ENCODE assay signal across 12 mouse cellular contexts in the genomic region with DNA sequence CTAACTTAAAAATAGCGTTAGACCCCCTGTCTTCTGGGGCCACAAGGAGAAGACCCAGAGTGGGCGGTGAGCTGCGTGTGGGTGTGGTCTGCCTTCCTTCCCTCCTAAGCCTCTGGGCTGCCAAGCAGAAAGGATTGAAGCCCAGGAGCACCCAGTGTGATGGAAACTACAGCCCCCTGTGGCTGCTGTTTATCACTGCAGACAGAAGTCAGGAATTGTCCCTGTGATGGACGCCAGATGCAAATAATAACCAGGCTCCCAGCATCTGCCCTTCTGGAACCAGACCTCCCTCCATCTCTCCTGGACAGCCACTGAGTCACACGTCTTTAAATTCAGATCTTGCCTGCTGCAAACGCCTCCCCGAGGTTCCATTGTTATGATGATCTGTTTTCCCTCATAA.
A peak's percentile ranks its signal among the peaks of the same experiment; 100 is the strongest.
DNase-seq lines count a peak whose midpoint lies in the region; ATAC-seq lines count a peak whose summit lies in the region.
"Had no signal": no experiment of that assay in that cellular context is flagged by ENCODE, and none has a peak within 500 bp of the region (broad histone marks: within the 10 kb centered on the region; RNA-seq: fewer than 3 reads in every experiment).

No protein-coding gene starts in this region.

- no peaks in the 10 kb centered on the region for H3K27me3 ChIP-seq in kidney, embryonic 15.5 days
- H3K27me3 ChIP-seq: neural tube, embryonic 12.5 days had no signal

- H3K36me3 ChIP-seq in kidney, embryonic 15.5 days = 0 out of 2 replicates have a peak, but pooled peaks cover under 1% of the 10 kb centered on the region
- H3K36me3 ChIP-seq: neural tube, embryonic 12.5 days had no signal

- no peak for DNase-seq in kidney, postnatal 14 days
- DNase-seq in ES-CJ7 (ENCODE audit: low read depth, low spot score) (peak; percentile 66), WW6 (ENCODE audit: low read depth, low spot score) (peak; percentile 16)
- no peak for DNase-seq in left cerebral cortex, adult 8-10 months (ENCODE audit: low spot score in 2 of 2)
- DNase-seq in c-Kit-positive CD71-positive TER-119-positive erythroid progenitor cells, embryonic 14.5 days (ENCODE audit: low spot score) = no peak
- no peak for DNase-seq in gastrocnemius, postnatal 36 days

- no peak overlapping the region for H3K27ac ChIP-seq in kidney, embryonic 15.5 days
- H3K27ac ChIP-seq: left cerebral cortex, adult 2 months; neural tube, embryonic 12.5 days had no signal

- 41% methylated on average over 7 of the region's 7 CpGs for WGBS in kidney, embryonic 15.5 days

- H3K4me1 ChIP-seq in kidney, embryonic 15.5 days = peaks cover 13% of the 10 kb centered on the region; the same call in 1 of the 2 replicates
- H3K4me1 ChIP-seq: neural tube, embryonic 12.5 days had no signal

- H3K9ac ChIP-seq in kidney, embryonic 15.5 days = no peak overlapping the region
- H3K9ac ChIP-seq: neural tube, embryonic 12.5 days had no signal

- ATAC-seq in kidney, embryonic 15.5 days (replicated peaks; ENCODE audit: low FRiP score) = 0 out of 2 replicates have a peak, but pooled peaks have one; percentile 58
- ATAC-seq in megakaryocyte progenitor cell, adult 5-6 weeks (replicated peaks; ENCODE audit: poor library complexity) = peak; percentile 62
- ATAC-seq: inflammation-experienced regulatory T-cells, adult 6 months had no signal

- no peaks in the 10 kb centered on the region for H3K9me3 ChIP-seq in kidney, embryonic 15.5 days (replicated peaks)
- H3K9me3 ChIP-seq: neural tube, embryonic 12.5 days had no signal

- intact Hi-C loops in gastrocnemius, postnatal 36 days (cut with DNase I) = no loop called here

- no peak overlapping the region for H3K4me3 ChIP-seq in kidney, embryonic 15.5 days (replicated peaks)
- H3K4me3 ChIP-seq: erythroblast, embryonic 14.5 days; left cerebral cortex, adult 2 months; neural tube, embryonic 12.5 days had no signal

- no peak overlapping the region for H3K4me2 ChIP-seq in kidney, embryonic 15.5 days
- H3K4me2 ChIP-seq: neural tube, embryonic 12.5 days had no signal

Comparison
In these comparisons a context has a peak if more than half of its experiments do, and no peak if none do; other contexts are left out.
1. DNase-seq: peak in ES-CJ7 (single experiment) and WW6 (single experiment); none in kidney, postnatal 14 days (single experiment), left cerebral cortex, adult 8-10 months (0 of 2), c-Kit-positive CD71-positive TER-119-positive erythroid progenitor cells, embryonic 14.5 days (single experiment) and gastrocnemius, postnatal 36 days (0 of 2).